Mouse (Mus musculus) liver (tissue): ENCODE data around the gene Arhgap30.
A peak's percentile ranks its signal among the peaks of the same experiment; 100 is the strongest.

Experiments
- DNase-seq: peaks from one replicate; pipeline ENCODE4 v3.0.0-alpha.2; 2020; ENCODE audit warnings: mixed read lengths

Arhgap30 gene

DNA sequence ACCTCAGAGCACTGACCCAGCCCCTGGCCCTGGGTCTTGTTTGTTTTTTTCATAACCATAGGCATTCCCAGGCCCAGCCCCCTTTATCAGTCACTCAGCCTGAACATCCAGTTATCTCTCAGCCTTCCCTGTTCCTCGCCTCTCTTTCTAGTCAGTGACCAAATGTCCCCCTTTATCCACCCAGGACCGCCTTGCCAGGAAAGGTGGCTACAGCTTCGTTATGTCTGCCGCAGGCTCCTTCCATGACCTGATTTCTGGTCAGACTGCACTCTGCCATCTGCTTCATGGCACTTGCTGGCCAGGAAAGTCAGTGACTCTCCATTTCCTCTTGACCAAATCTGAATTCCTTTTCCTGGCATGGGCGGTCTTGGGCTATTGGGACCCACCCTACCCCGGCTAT lies 10.5 kb upstream of the Arhgap30 start:
- no peak for DNase-seq

DNA sequence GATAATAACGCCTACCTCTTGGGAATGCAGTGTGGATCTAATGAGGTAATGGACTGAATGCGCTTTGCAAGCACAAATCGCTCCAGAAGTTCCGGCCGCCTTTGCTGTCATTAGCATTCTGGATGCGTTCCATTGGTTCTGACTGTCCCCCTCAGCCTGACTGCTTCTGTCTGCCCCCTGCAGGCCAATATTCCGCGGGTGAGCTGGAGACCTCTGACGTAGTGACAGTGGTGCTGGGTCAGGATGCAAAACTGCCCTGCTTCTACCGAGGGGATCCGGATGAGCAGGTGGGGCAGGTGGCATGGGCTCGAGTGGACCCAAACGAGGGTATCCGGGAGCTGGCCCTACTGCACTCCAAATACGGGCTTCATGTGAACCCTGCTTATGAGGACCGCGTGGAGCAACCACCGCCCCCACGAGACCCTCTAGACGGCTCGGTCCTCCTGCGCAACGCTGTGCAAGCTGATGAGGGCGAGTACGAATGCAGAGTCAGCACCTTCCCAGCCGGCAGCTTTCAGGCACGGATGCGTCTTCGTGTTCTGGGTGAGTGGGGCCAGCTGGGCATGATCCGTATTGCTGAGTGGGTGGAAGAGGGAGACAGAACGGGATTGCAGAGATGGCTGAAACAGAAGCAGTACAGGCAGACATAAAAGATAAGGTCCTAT lies 8.7 kb upstream of the Arhgap30 start:
- peak; percentile 73 for DNase-seq

DNA sequence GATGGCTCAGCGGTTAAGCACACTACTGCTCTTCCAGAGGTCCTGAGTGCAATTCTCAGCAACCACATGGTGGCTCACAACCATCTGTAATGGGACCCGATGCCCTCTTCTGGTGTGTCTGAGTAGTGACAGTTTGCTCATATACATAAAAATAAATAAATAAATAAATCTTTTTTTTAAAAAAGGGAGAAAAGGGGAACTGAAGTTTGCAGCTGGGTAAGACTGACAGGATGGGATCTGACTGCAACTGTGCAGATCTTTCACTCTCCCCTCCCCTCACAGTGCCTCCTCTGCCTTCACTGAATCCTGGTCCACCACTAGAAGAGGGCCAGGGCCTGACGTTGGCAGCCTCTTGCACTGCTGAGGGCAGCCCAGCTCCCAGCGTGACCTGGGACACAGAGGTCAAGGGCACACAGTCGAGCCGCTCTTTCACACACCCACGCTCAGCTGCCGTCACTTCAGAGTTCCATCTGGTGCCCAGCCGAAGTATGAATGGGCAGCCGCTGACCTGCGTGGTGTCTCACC lies 6.6 kb upstream of the Arhgap30 start:
- DNase-seq = no peak

DNA sequence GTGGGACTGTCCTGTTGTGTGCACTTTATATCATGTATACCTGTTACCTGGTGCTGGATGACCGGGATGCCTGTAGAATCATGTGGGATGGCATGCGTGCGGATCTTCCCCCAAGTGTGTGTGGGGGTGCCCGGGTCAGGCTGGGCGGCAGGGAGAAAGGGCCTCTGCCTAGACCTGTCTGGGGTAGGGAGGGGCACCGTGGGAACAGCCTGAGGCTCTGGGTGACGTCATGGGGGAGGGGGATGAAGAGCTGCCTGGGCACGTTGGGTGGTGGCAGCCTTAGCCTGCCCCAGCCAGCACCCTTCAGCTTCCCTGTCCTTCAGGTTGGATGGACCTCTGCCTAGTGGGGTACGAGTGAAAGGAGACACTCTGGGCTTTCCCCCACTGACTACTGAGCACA lies 4.4 kb upstream of the Arhgap30 start:
- no peak for DNase-seq

DNA sequence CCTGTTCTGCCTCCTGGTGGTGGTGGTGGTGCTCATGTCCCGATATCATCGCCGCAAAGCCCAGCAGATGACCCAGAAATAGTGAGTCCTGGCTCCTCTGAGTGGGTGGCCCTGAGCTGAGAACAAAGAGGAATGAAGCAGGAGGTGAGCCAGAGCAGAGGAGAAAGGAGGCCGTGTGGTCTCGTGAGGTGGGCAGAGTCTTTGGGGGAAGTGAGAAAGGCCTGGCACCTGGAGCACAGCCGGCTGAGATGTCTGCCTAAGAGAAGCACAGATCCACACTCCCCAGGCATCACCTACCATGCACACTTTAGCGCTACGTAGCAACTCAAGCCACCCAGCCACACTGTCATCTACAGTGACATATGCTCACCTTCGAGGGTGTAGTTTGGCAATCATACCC lies 3.6 kb upstream of the Arhgap30 start:
- no peak for DNase-seq

DNA sequence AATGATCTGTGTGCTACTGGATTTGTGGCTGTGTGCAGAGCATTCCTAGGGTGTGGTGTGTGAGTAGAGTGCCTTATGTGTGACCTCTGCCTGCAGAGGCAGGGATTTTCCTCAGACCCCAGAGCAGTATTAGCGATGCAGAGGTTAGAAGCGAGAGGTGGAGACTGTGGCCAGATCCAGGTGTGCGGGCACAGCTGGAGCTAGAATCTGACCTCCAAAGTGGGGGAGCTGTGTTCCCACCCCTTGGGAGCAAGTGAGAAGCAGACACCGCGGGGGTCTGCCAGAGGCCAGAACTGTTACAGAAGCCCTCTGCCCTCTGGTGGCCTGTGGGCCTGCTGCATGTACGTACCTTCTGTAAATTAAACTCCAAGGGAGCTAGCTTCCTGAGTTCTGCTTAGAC lies 1.7 kb upstream of the Arhgap30 start:
- DNase-seq = no peak

DNA sequence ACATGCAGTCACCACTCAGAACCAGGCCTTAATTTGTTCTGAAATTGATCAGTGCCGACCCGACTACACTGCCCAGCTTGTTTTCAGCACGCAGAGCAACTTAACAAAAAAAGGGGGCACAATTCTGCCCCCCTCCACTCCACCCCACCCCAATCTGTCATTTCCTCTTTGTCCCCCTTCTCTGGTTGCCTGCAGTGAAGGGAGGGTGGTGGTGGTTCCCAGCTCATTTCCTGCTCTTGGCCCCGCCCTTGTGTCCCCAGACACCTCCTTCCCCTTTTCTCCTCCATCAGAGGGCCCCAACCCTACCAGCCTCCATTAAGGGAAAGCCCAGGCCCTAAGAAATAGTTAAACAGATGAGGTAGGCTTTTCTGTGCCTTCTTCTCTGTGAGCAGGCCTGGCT lies 1.3 kb downstream of the Arhgap30 start:
- peak; percentile 49 for DNase-seq

DNA sequence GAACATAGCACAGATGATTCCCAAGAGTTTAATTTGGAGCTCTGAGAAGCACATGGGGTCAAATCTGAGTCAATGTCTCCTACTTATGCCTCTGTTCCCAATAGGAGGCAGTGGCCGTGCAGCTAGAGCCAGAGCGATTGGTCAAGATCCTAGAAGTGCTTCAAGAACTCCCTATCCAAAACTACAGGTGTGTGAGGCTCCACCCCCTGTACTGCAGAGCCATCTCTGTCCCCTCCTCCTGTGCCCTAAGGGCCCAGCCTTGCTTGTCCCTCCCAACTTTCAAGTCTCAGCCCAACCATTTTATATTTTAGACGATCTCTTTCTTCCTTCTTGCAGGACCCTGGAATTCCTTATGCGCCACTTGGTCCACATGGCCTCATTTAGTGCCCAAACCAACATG lies 13.1 kb downstream of the Arhgap30 start:
- DNase-seq = no peak

DNA sequence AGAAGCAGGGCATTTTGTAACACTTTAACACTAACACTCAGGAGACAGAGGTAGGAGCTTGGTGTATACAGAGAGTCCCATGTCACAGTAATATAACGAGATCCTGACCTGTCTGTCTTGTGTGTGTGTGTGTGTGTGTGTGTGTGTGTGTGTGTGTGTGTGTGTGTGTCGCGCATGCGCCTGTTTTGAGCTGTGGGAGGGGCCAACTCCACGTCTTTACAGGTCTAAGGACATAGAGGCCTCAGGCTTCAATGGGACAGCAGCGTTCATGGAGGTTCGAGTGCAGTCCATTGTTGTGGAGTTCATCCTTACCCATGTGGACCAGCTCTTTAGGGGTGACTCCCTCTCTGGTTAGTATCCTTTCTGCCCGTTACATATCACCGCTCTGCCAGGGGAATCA lies 14.2 kb downstream of the Arhgap30 start:
- DNase-seq = no peak

DNA sequence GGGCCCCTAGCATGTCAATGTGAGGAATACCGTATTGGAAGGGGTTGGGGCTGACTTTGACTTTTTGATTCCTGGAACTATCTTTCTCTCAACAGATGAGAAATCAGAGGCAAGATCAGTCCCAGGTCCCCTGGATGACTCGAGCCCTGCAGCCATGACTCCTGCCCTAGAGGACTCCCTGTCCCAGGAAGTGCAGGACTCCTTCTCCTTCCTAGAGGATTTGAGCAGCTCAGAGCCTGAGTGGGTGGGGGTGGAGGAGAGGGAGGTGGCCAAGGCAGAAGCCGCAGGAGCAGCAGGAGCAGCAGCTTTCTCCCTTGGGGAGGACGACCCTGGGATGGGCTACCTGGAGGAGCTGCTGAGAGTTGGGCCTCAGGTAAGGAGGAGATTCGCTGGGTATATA lies 18.5 kb downstream of the Arhgap30 start:
- DNase-seq = no peak

DNA sequence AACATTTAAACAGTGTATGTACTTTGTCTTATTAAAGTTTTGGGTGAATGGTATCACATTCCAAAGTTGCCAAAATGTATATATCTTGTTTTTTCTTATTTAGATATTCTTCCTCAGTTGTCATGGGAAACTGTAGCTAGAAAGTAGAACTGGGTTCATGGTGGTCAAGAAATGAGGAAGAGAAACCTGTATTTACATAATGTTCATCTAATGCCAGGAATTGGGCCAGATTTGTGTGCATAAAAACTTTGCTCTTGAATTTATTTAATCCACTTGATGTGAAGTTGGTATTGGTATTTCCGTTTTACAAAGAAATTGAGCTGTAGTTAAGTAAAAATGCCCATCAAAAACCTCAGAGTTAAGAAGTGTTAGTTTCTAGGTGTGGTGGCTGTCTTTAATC lies 21.5 kb downstream of the Arhgap30 start:
- DNase-seq = no peak

DNA sequence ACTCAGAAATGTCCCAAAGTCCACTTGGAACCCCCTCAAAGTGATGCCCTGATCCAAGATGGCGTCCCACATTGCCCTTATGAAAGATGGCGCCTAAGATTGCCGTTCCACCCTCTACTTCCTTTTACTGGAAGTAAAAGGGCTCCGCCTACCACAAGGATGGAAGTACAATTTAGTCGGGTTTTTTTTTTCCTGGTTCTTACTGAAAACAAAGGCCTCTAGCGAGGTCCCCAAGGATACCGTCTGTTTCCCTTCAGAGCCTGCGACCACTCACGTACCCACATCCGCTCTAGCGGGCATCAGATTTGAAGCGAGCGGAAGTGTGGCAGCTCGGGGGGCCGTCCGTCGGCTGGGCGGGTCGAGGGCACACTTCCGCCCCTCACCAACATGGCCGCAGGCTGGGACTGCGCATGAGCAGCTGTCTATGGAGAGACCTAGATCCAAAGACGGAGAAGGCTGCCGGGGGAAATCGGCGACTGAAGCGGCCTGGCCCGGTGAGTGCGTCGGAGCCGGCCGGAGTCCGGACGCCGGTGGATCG lies 22.3 kb downstream of the Arhgap30 start, which contains the start of gene Usf1:
Gene Usf1 (plus strand): TSS at position 367 of the 538 bp plus-strand sequence.
- peak; percentile 93 for DNase-seq

DNA sequence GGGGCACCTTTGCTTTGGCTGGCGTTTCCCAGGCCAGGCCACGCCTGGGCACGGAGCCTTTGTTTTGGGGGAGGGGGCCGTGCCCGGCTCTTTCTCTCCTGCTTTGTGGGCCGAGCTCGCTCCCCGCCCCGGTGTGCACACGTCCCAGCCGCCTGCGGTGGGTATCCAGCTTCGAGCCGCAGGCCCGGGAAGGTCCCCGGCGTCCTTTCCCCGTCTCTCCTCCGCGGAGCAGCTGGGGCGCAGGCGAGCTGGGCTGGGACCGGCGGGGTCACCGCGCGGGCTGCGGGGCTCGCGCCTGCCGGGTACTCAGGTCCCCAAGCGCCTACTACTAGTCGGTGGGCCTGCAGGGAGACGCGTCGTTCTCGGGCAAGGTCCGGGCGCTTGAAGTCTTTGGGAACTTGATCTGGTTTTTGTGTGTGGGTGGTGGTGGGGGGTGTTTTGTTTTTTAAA lies 22.8 kb downstream of the Arhgap30 start:
- DNase-seq = no peak

DNA sequence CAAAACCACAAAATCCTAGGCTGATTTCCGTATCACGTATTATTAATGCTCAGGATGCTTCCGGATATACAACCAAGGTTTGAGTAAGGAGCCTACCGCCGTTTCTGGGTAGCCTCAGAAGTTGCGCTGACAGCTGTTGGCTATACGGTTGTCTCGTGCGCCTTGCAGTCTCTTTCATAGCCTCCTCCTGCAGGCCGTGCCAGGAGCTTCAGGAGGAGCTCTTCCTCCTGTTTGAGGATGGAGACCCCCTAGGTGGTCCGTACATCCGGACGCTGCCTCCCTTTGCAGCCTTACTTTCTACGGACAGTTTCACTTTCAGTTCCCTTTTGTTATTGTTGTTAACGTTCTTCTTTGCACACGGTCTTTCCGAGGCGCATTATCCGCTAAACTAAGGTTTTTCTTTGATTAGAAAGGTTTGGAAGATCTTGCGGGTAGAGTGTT lies 23.3 kb downstream of the Arhgap30 start:
- peak; percentile 38 for DNase-seq

DNA sequence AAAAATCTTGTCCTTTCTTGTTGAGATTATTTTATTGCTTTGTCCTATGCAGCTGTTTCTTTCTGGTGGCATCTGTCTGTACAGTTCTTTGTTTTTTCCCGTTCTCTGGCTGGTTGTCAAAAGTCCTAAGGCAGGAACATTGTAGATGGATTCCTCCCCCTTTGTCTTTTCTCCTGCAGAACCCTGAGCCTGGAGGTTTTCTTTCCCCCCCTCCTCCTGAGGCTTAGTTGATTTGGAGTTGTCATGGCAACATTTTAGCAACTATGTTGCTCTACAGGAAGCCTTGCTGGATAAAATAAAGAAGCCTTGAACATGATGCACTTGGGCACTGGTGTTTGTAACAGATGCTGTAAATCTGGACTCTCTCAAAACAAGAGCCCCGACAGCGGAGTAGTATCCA lies 23.7 kb downstream of the Arhgap30 start:
- no peak for DNase-seq

DNA sequence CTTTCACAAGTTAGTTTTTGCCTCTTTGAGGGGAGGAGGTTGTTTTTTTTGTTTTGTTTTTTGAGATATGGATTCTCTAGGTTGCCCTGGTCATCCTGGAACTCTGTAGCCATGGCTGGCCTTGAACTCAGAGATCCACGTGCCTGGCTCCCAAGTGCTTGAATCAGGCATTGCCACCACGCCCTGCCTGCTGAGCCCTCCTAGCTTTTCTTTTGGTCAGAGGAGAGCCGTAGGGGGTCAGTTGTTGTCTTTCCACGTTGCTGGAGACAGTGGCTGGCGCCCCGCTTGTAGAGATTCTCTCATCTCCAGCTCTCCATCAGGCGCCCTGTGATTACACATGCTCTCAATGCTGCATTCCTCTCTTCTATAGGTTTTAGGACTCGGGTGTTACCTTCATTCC lies 24.9 kb downstream of the Arhgap30 start:
- DNase-seq = no peak

DNA sequence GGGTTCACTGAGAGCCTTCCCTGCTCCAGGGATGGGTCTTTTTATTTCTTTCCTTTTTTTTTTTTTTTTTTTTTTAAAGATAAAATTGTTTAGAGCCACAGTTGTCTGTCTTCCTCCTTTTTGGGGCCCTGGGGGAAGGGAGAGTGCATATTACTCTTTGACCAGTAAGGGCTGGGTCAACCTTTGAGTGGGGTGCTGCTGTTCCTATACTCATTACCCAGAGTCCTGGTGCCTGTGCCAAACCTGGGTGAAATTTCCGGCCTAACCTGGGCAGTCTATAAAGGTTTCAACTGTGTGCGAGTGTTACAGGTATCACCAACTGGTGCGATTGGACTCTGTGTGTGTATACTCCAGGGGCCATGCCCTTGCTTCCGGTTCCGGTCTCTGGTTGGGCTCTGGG lies 29.9 kb downstream of the Arhgap30 start, which contains the start of gene Tstd1:
Gene Tstd1 (plus strand): TSS at position 213 of the 400 bp plus-strand sequence.
- DNase-seq = no peak

DNA sequence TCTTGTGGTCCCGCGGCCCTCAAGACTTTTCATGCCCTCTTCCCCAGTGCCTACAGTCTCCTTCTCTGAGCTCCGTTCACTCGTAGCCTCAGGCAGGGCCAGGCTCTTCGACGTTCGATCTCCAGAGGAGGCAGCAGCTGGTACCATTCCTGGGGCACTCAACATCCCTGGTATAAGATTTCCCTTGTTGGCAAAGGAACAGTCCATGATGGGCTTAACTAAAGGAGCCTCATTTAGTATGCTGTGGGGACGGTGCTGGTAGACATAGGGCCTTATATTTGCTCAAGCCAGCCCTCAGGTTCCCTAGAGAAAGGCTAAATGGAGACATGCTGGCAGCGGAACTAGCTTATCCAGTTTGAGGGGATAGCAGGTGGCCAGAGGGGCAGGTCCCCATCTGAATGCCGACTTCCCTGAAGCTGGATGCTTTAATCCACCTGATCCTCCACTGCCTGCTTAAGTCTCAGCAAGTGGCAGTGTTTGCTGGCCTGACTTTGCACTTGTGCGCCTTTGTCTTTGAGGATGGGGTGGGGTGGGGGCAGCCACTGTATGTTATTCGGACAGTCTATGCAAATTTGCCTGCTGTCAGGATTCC lies 30.6 kb downstream of the Arhgap30 start:
- DNase-seq = no peak

DNA sequence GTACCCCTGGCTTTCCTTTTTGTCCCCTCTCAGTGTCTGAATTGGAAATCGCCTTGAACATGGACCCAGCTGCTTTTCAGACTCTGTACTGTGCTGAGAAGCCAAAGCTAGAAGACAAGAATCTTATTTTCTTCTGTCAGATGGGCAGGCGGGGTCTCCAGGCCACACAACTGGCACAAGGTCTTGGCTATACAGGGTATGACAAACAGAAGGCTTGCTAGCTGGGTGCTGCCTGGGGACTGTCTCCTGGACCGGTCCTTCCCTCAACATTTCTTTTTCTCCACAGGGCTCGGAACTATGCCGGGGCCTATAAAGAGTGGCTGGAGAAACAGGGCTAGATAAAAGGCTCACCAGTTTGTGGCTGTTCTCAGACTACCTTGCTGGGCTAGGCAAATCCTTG lies 31.2 kb downstream of the Arhgap30 start:
- no peak for DNase-seq

DNA sequence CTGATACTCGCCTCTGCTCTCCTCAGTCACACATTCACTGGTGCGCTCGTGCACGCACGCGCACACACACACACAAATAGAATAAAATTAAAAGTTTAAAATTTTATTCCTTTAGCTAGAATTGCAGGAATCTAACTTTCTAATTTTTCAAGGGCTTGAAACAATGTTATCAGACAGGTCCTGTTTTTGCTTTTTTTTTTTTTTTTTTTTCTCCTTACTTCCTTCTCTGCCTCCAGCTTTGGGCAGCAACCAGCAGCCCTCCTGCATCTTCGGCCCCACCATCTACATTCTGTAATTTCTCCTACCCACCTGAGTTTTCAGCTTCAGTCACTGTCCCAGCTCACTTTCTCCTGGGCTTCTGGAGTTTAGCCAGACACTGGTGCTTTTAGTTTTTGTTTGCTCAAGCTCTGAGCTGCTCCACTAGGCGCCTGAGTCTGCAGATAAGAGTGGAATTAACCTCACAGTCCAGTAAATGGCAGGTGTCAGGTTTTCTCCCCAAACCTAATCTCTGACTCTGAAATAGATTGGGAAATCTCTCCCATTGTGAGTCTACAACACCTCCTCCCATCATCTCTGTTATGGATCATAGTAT lies 33.8 kb downstream of the Arhgap30 start:
- DNase-seq = no peak

DNA sequence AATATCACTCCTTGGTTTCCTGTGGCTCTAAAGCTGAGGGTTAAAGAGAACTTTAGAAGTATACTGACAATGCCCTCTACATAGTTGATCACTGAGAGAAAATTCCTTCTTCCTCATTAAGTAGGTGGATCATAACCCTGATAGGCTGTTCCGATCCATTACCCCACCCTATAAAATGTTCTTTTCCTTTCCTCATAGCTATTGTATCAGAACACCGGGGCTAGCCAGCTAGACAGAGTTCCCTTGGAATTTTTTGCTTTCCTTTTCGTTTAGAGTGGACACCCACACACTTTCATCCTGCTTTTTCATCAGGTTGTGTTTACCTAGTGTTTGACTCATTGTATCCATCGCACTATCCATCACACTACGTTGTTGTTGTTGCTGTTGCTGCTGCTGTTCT lies 35.9 kb downstream of the Arhgap30 start:
- DNase-seq = no peak

DNA sequence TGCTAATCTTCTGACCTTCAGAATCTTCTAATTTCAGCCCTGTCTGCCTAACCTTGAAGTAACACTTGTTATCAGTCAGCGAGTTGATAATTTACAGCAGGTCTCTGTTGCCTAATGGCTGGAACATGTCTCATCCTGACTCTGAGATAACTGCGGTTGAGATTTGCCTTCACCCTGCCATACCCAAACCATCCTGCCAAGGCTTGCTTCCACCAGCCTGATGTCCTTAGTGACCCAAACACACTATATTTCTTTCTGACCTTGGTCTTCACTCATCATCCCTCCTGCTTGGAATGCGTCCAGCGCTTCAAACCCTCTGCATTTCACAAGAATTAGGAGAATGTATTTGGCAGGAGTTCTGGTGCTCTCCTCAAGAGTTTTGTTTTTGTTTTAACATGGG lies 36.4 kb downstream of the Arhgap30 start:
- no peak for DNase-seq

DNA sequence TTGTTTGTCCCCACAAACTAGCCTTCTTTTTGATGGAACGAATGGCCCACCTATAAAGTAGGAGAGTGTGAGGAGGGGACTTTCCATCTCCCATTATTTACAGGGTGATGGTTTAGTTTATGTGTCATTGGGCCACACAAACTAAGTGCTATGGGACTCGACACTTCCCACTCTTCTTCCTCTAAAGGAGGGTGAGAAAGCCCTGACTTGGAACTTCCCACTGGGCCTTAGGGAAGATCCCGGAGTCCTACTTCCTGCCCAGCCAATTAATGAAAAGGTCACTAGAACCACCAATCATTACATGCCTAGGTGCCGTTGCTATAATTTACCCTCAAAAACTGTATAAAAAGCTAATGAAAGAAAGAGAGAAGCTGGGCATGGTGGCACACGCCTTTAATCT lies 43.4 kb downstream of the Arhgap30 start:
- DNase-seq = no peak

DNA sequence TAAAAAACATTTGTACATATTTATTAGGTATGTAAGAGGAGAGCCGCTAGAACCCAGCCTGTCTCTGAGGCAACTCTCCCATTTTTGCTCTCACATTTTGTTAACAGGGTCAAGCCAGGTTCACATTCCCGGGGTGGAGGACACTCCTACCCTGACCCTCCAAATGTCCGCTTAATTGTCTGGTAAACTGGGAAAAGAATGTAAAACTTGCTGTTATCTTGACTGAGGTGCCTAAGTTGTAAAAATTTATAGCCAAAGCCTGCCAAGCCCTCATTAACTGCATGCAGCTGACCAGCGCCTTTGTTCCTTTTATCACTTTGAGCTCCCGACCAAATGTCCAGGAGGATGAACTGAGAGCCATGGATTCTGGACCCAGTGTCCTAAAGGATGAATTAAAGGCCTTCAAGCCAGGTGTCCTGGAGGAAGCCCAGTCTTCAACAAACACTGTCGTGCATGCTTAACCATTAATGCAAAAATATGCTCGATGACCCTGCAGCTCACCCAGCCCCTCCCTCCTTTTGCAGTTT lies 46.6 kb downstream of the Arhgap30 start:
- DNase-seq = no peak
